Mouse (Mus musculus) limb, embryonic 14.5 days (tissue): ENCODE results near the gene Gm20388. TPM values are rescaled to one million over a fixed set of nuclear protein-coding genes. Genes with fewer than 3 reads are reported as not detected.

Experiments
- ATAC-seq: fragments of 200-750 bp; cut with Nextera tagmentation; 2 replicates; pipeline ENCODE4 v1.8.0; 2017; ENCODE audit warnings: low read depth, moderate number of reproducible peaks, moderate TSS enrichment; ENCODE audit not compliant: low FRiP score
- DNase-seq: peaks from one replicate; pipeline ENCODE4 v3.0.0-alpha.2; 2015; ENCODE audit warnings: low spot score
- H3K27ac ChIP-seq: fragments of 300-500 bp; sonication (generic); replicated peaks from 2 replicates; pipeline ENCODE4 v1.5.1; 2014; ENCODE audit warnings: low read depth, mild to moderate bottlenecking, low read length, moderate library complexity, mixed read lengths
- H3K27me3 ChIP-seq: fragments of 300-500 bp; sonication (generic); 2 replicates; pipeline ENCODE4 v1.6.1; 2014; ENCODE audit warnings: low read length, mixed read lengths; ENCODE audit not compliant: control insufficient read depth, insufficient read depth
- H3K36me3 ChIP-seq: fragments of 300-500 bp; sonication (generic); 2 replicates; pipeline ENCODE4 v1.6.1; 2014; ENCODE audit warnings: mild to moderate bottlenecking, low read length, moderate library complexity, mixed read lengths; ENCODE audit not compliant: control insufficient read depth, insufficient read depth
- H3K4me1 ChIP-seq: fragments of 300-500 bp; sonication (generic); 2 replicates; pipeline ENCODE4 v1.6.1; 2014; ENCODE audit warnings: antibody characterized with exemption, low read length, mixed read lengths; ENCODE audit not compliant: control insufficient read depth, insufficient read depth
- H3K4me2 ChIP-seq: fragments of 300-500 bp; sonication (generic); replicated peaks from 2 replicates; pipeline ENCODE4 v1.6.1; 2014; ENCODE audit warnings: low read depth, mild to moderate bottlenecking, low read length, moderate library complexity; ENCODE audit not compliant: severe bottlenecking
- H3K4me3 ChIP-seq: fragments of 300-500 bp; sonication (generic); replicated peaks from 2 replicates; pipeline ENCODE4 v1.5.1; 2014; ENCODE audit warnings: low read length
- H3K9ac ChIP-seq: fragments of 300-500 bp; sonication (generic); 2 replicates; pipeline ENCODE4 v1.6.1; 2014; ENCODE audit warnings: mild to moderate bottlenecking, low read depth, low read length, moderate library complexity; ENCODE audit not compliant: severe bottlenecking
- H3K9me3 ChIP-seq: fragments of 300-500 bp; sonication (generic); 2 replicates; pipeline ENCODE4 v1.6.1; 2016; ENCODE audit warnings: low read length; ENCODE audit not compliant: control insufficient read depth
- POLR2A ChIP-seq: fragments of 200-500 bp; IDR thresholded peaks from 2 replicates; pipeline ENCODE4 v1.8.0; 2012; ENCODE audit warnings: inconsistent platforms, mild to moderate bottlenecking, moderate library complexity, borderline replicate concordance; ENCODE audit not compliant: insufficient read depth, insufficient read length; ENCODE audit errors: extremely low read depth
- WGBS: fragments of 180-500 bp; shearing (Covaris S2); extraction: QIAGEN DNeasy Blood & Tissue Kit; methylation state at CpG from one replicate; pipeline ENCODE4 v1.1.7; 2014; 5-methylcytosine and 5-hydroxymethylcytosine counted together
- polyA plus RNA-seq, 2 experiments: library from polyadenylated mRNA; depleted of rRNA in 1 of 2; stranded (reverse) in 1 of 2; unstranded in 1 of 2; fragments of >200 nt; fragmentation: Nextera tagmentation in 1 of 2; extraction: Ambion mirVana in 1 of 2; gene quantifications; 2 replicates each; pipeline versions ENCODE4 v1.2.1 to v1.2.3; 2012 to 2014

Gene Gm20388
- polyA plus RNA-seq, 2 experiments = 1.9 to 49.9 TPM

GRCm38 (mm10) chr8:120501426-120501825 is 590.8 kb downstream of the Gm20388 start:
- no peak for ATAC-seq

GRCm38 (mm10) chr8:120502428-120502827 is 591.8 kb downstream of the Gm20388 start:
- TF ChIP-seq POLR2A = no peak

More at GRCm38 (mm10) chr8:120501426-120501825, 590.8 kb downstream of the Gm20388 start:
- WGBS = 62% methylated on average over 5 of the region's 5 CpGs
- peaks cover 56% of the 10 kb centered on the region for H3K4me1 ChIP-seq
- no peak overlapping the region for H3K9ac ChIP-seq
- no peak overlapping the region for H3K4me2 ChIP-seq
- no peak overlapping the region for H3K27ac ChIP-seq
- no peaks in the 10 kb centered on the region for H3K9me3 ChIP-seq
- H3K36me3 ChIP-seq = no peaks in the 10 kb centered on the region
- no peak for TF ChIP-seq POLR2A
- DNase-seq = no peak
- H3K4me3 ChIP-seq = no peak overlapping the region
- no peaks in the 10 kb centered on the region for H3K27me3 ChIP-seq

GRCm38 (mm10) chr8:120504251-120505081 is 593.8 kb downstream of the Gm20388 start:
- H3K36me3 ChIP-seq = no peaks in the 10 kb centered on the region
- H3K4me1 ChIP-seq = peaks cover 45% of the 10 kb centered on the region
- peak overlapping the region; percentile 42 for H3K4me2 ChIP-seq
- 0 out of 2 replicates have a peak, but pooled peaks have one; percentile 23 for ATAC-seq
- DNase-seq = no peak
- TF ChIP-seq POLR2A = no peak
- H3K4me3 ChIP-seq = peak overlapping the region; percentile 9
- H3K9me3 ChIP-seq = no peaks in the 10 kb centered on the region
- 12% methylated on average over 17 of the region's 20 CpGs for WGBS
- no peak overlapping the region for H3K27ac ChIP-seq
- peak overlapping the region; percentile 22; the same call in 1 of the 2 replicates for H3K9ac ChIP-seq
- H3K27me3 ChIP-seq = no peaks in the 10 kb centered on the region

More at GRCm38 (mm10) chr8:120502428-120502827, 591.8 kb downstream of the Gm20388 start:
- H3K36me3 ChIP-seq = no peaks in the 10 kb centered on the region
- no peak overlapping the region for H3K4me3 ChIP-seq
- H3K9me3 ChIP-seq = no peaks in the 10 kb centered on the region
- H3K27me3 ChIP-seq = no peaks in the 10 kb centered on the region
- H3K27ac ChIP-seq = no peak overlapping the region
- no peak overlapping the region for H3K9ac ChIP-seq
- ATAC-seq (no peak), DNase-seq (no peak)
- H3K4me1 ChIP-seq = peaks cover 52% of the 10 kb centered on the region
- whole genome bisulfite sequencing = 54% methylated on average over 5 of the region's 5 CpGs
- H3K4me2 ChIP-seq = no peak overlapping the region

- Histone ChIP-seq H3K9me3 (no peaks in the 10 kb centered on the region), H3K27me3 (no peaks in the 10 kb centered on the region), H3K27ac (no peak overlapping the region), H3K9ac (peak overlapping the region; percentile 22; the same call in 1 of the 2 replicates), H3K4me3 (peak overlapping the region; percentile 9), H3K4me2 (peak overlapping the region; percentile 42), H3K36me3 (no peaks in the 10 kb centered on the region), H3K4me1 (peaks cover 51% of the 10 kb centered on the region)
- no peak for TF ChIP-seq POLR2A
- 0% methylated on average over 19 of the region's 19 CpGs for WGBS
- ATAC-seq (peak; percentile 13; the same call in 1 of the 2 replicates), DNase-seq (no peak)
Measured at GRCm38 (mm10) chr8:120505082-120505511, 594.5 kb downstream of the Gm20388 start.

GRCm38 (mm10) chr8:120505619-120506310 is 595.1 kb downstream of the Gm20388 start:
- H3K4me3 ChIP-seq = no peak overlapping the region
- TF ChIP-seq POLR2A = no peak
- ATAC-seq (no peak), DNase-seq (no peak)
- H3K4me1 ChIP-seq = peaks cover 57% of the 10 kb centered on the region
- no peaks in the 10 kb centered on the region for H3K9me3 ChIP-seq
- H3K9ac ChIP-seq = no peak overlapping the region
- H3K27ac ChIP-seq = no peak overlapping the region
- H3K27me3 ChIP-seq = no peaks in the 10 kb centered on the region
- peak overlapping the region; percentile 42 for H3K4me2 ChIP-seq
- WGBS = 16% methylated on average over 23 of the region's 23 CpGs
- no peaks in the 10 kb centered on the region for H3K36me3 ChIP-seq
